Mouse (Mus musculus): Measurements from ENCODE around the gene Cabin1. TPM values are rescaled to one million over a fixed set of nuclear protein-coding genes. Genes with fewer than 3 reads are reported as not detected.

Gene Cabin1
- polyA plus RNA-seq, 1 experiment from 2014 or later, result 39.7 TPM

GRCm38 (mm10) chr10:75651381-75652068 lies 112.6 kb downstream of the Cabin1 start:
- Histone ChIP-seq H3K9me3 (no peaks in the 10 kb centered on the region), H3K36me3 (peaks cover 99% of the 10 kb centered on the region), H3K4me3 (replicated peaks) (no peak overlapping the region), H3K4me1 (replicated peaks) (no peaks in the 10 kb centered on the region), H3K9ac (replicated peaks) (no peak overlapping the region), H3K4me2 (replicated peaks) (no peak overlapping the region), H3K27me3 (no peaks in the 10 kb centered on the region), H3K27ac (no peak overlapping the region)
- ATAC-seq, result no peak
- WGBS, result 98% methylated on average over 16 of the region's 16 CpGs

- Histone ChIP-seq H3K36me3 (peaks cover 99% of the 10 kb centered on the region), H3K9ac (replicated peaks) (no peak overlapping the region), H3K4me3 (replicated peaks) (no peak overlapping the region), H3K4me2 (replicated peaks) (no peak overlapping the region), H3K27me3 (no peaks in the 10 kb centered on the region), H3K9me3 (no peaks in the 10 kb centered on the region), H3K4me1 (replicated peaks) (no peaks in the 10 kb centered on the region), H3K27ac (no peak overlapping the region)
- 91% methylated on average over 6 of the region's 6 CpGs for WGBS
- ATAC-seq, result no peak
Observed at GRCm38 (mm10) chr10:75650306-75650902, 113.7 kb downstream of the Cabin1 start.

- WGBS, result 97% methylated on average over 4 of the region's 4 CpGs
- H3K9ac ChIP-seq (replicated peaks), result no peak overlapping the region
Observed at GRCm38 (mm10) chr10:75649406-75649995, 114.6 kb downstream of the Cabin1 start.

GRCm38 (mm10) chr10:75649001-75649400 lies 115.1 kb downstream of the Cabin1 start:
- no peak for ATAC-seq
- 94% methylated on average over 7 of the region's 7 CpGs for WGBS

More at GRCm38 (mm10) chr10:75649406-75649995, 114.6 kb downstream of the Cabin1 start:
- Histone ChIP-seq H3K4me2 (replicated peaks) (no peak overlapping the region), H3K4me1 (replicated peaks) (peaks cover under 1% of the 10 kb centered on the region; the same call in 1 of the 2 replicates), H3K4me3 (replicated peaks) (no peak overlapping the region), H3K27ac (no peak overlapping the region), H3K36me3 (peaks cover 96% of the 10 kb centered on the region), H3K27me3 (no peaks in the 10 kb centered on the region), H3K9me3 (no peaks in the 10 kb centered on the region)
- ATAC-seq, result no peak

GRCm38 (mm10) chr10:75648091-75648490 lies 116.0 kb downstream of the Cabin1 start:
- no peak for ATAC-seq
- WGBS, result 91% methylated on average over 6 of the region's 6 CpGs
- Histone ChIP-seq H3K36me3 (peaks cover 81% of the 10 kb centered on the region), H3K27me3 (no peaks in the 10 kb centered on the region), H3K4me3 (replicated peaks) (no peak overlapping the region), H3K9ac (replicated peaks) (no peak overlapping the region), H3K9me3 (no peaks in the 10 kb centered on the region), H3K4me2 (replicated peaks) (no peak overlapping the region), H3K4me1 (replicated peaks) (peaks cover 15% of the 10 kb centered on the region), H3K27ac (no peak overlapping the region)

More at GRCm38 (mm10) chr10:75649001-75649400, 115.1 kb downstream of the Cabin1 start:
- H3K9ac ChIP-seq (replicated peaks), result no peak overlapping the region
- no peak overlapping the region for H3K4me2 ChIP-seq (replicated peaks)
- H3K9me3 ChIP-seq, result no peaks in the 10 kb centered on the region
- H3K27ac ChIP-seq, result no peak overlapping the region
- H3K4me3 ChIP-seq (replicated peaks), result no peak overlapping the region
- peaks cover 6% of the 10 kb centered on the region for H3K4me1 ChIP-seq (replicated peaks)
- H3K36me3 ChIP-seq, result peaks cover 91% of the 10 kb centered on the region
- H3K27me3 ChIP-seq, result no peaks in the 10 kb centered on the region

- H3K27ac ChIP-seq, result no peak overlapping the region
- 87% methylated on average over 3 of the region's 3 CpGs for WGBS
- H3K36me3 ChIP-seq, result peaks cover 74% of the 10 kb centered on the region
- H3K4me1 ChIP-seq (replicated peaks), result peaks cover 19% of the 10 kb centered on the region
- no peak overlapping the region for H3K9ac ChIP-seq (replicated peaks)
- H3K4me2 ChIP-seq (replicated peaks), result no peak overlapping the region
- H3K27me3 ChIP-seq, result no peaks in the 10 kb centered on the region
- no peak for ATAC-seq
- no peaks in the 10 kb centered on the region for H3K9me3 ChIP-seq
- H3K4me3 ChIP-seq (replicated peaks), result no peak overlapping the region
Observed at GRCm38 (mm10) chr10:75647362-75647761, 116.8 kb downstream of the Cabin1 start.

- Histone ChIP-seq H3K27me3 (no peaks in the 10 kb centered on the region), H3K36me3 (peaks cover 65% of the 10 kb centered on the region), H3K27ac (no peak overlapping the region), H3K9me3 (no peaks in the 10 kb centered on the region), H3K4me3 (replicated peaks) (no peak overlapping the region), H3K4me2 (replicated peaks) (no peak overlapping the region), H3K4me1 (replicated peaks) (peaks cover 19% of the 10 kb centered on the region), H3K9ac (replicated peaks) (no peak overlapping the region)
- no peak for ATAC-seq
- 94% methylated on average over 6 of the region's 6 CpGs for WGBS
Observed at GRCm38 (mm10) chr10:75646406-75646805, 117.7 kb downstream of the Cabin1 start.

GRCm38 (mm10) chr10:75645616-75646015 lies 118.5 kb downstream of the Cabin1 start:
- no peak overlapping the region for H3K4me3 ChIP-seq (replicated peaks)
- WGBS, result 96% methylated on average over 8 of the region's 8 CpGs
- no peak for ATAC-seq
- no peak overlapping the region for H3K27ac ChIP-seq
- no peak overlapping the region for H3K4me2 ChIP-seq (replicated peaks)
- no peak overlapping the region for H3K9ac ChIP-seq (replicated peaks)
- H3K9me3 ChIP-seq, result no peaks in the 10 kb centered on the region
- H3K27me3 ChIP-seq, result no peaks in the 10 kb centered on the region
- H3K4me1 ChIP-seq (replicated peaks), result peaks cover 19% of the 10 kb centered on the region
- H3K36me3 ChIP-seq, result peaks cover 57% of the 10 kb centered on the region

GRCm38 (mm10) chr10:75643741-75644343 lies 120.3 kb downstream of the Cabin1 start, which contains the start of gene Susd2:
Susd2 (minus strand) TSS chr10:75644008.
- H3K27ac ChIP-seq, result peak within 1 kb of the TSS; percentile 47; the same call in 1 of the 2 replicates
- H3K36me3 ChIP-seq, result peaks cover 39% of the 10 kb centered on the region
- 0 out of 2 replicates have a peak within 1 kb of the TSS, but pooled peaks have one; percentile 39 for H3K9ac ChIP-seq (replicated peaks)
- peaks cover 19% of the 10 kb centered on the region for H3K4me1 ChIP-seq (replicated peaks)
- no peaks in the 10 kb centered on the region for H3K9me3 ChIP-seq
- H3K27me3 ChIP-seq, result no peaks in the 10 kb centered on the region
- no peak within 1 kb of the TSS for H3K4me3 ChIP-seq (replicated peaks)
- ATAC-seq, result peak; percentile 78
- peak within 1 kb of the TSS; percentile 33 for H3K4me2 ChIP-seq (replicated peaks)
- 2% methylated on average over 10 of the region's 11 CpGs for whole genome bisulfite sequencing

GRCm38 (mm10) chr10:75642891-75643290 lies 121.2 kb downstream of the Cabin1 start:
- no peak overlapping the region for H3K4me3 ChIP-seq (replicated peaks)
- no peak overlapping the region for H3K27ac ChIP-seq

GRCm38 (mm10) chr10:75642436-75642835 lies 121.7 kb downstream of the Cabin1 start:
- Histone ChIP-seq H3K27ac (no peak overlapping the region), H3K9me3 (no peaks in the 10 kb centered on the region), H3K9ac (replicated peaks) (no peak overlapping the region), H3K27me3 (no peaks in the 10 kb centered on the region), H3K4me1 (replicated peaks) (peaks cover 19% of the 10 kb centered on the region), H3K36me3 (peaks cover 25% of the 10 kb centered on the region), H3K4me3 (replicated peaks) (no peak overlapping the region), H3K4me2 (replicated peaks) (no peak overlapping the region)
- no peak for ATAC-seq
- WGBS, result 73% methylated on average over 9 of the region's 9 CpGs

More at GRCm38 (mm10) chr10:75642891-75643290, 121.2 kb downstream of the Cabin1 start:
- Histone ChIP-seq H3K4me1 (replicated peaks) (peaks cover 19% of the 10 kb centered on the region), H3K27me3 (no peaks in the 10 kb centered on the region), H3K9me3 (no peaks in the 10 kb centered on the region), H3K9ac (replicated peaks) (no peak overlapping the region), H3K36me3 (peaks cover 29% of the 10 kb centered on the region), H3K4me2 (replicated peaks) (no peak overlapping the region)
- 91% methylated on average over 2 of the region's 2 CpGs for WGBS
- ATAC-seq, result peak; percentile 15; the same call in 1 of the 2 replicates
